Mouse (Mus musculus): Measurements from ENCODE around the gene Soat1. TPM values are rescaled to one million over a fixed set of nuclear protein-coding genes. Genes with fewer than 3 reads are reported as not detected.
"Not testable (repeated sequence)": the region's sequence is repeated elsewhere in the genome, so short reads cannot be mapped to it uniquely, and the experiment has no call there.

Soat1 gene
- total RNA-seq, 1 experiment from 2014 or later, result 142 TPM

DNA sequence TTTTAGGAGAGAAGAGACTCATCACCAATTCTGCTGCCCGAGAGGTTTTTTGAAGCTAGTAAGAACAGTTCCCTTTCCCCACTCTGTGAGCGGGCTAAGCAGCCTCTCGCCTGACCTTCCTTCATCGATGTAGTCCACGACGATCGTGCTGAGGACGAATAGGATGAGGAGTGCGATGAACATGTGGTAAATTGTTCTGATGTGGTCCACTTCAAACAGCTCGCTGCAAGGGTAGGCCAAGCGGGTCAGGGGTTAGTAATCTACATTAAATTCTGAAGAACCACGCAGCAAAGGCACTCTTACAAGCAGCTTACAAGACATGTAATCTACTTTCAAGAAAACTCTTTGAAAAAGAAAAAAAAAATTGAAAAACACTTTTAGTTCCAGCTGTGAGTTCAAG lies 31.9 kb downstream of the Soat1 start:
- ATAC-seq (replicated peaks; ENCODE audit: insufficient number of reproducible peaks, low FRiP score, low TSS enrichment, poor library complexity, severe bottlenecking), result no peak

DNA sequence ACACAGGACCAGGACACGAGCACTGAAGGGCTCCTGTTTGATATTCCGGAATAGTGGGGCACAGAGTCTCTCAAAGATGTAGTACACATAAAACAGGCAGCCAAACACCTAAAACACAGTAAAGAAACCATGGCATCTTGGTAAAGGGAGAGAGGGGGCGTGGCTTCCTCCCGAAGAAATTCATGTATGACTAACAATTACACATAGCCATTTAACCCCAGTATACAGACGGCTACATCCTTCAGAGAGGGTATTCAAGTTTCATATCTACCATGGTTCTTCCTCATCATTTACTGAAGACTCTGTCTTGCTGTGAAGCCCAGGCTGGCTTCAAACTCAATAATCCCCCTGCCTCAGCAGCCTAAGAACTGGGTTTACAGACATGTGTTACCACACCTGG lies 36.4 kb downstream of the Soat1 start:
- ATAC-seq (replicated peaks; ENCODE audit: insufficient number of reproducible peaks, low FRiP score, low TSS enrichment, poor library complexity, severe bottlenecking), result no peak

GRCm38 (mm10) chr1:156437016-156437708 lies 37.0 kb downstream of the Soat1 start:
- peak; percentile 97 for ATAC-seq (replicated peaks; ENCODE audit: insufficient number of reproducible peaks, low FRiP score, low TSS enrichment, poor library complexity, severe bottlenecking)

GRCm38 (mm10) chr1:156433497-156433896 lies 40.6 kb downstream of the Soat1 start:
- no peak for ATAC-seq (replicated peaks; ENCODE audit: insufficient number of reproducible peaks, low FRiP score, low TSS enrichment, poor library complexity, severe bottlenecking)

GRCm38 (mm10) chr1:156432498-156432897 lies 41.6 kb downstream of the Soat1 start:
- no peak for ATAC-seq (replicated peaks; ENCODE audit: insufficient number of reproducible peaks, low FRiP score, low TSS enrichment, poor library complexity, severe bottlenecking)

GRCm38 (mm10) chr1:156428434-156428833 lies 45.7 kb downstream of the Soat1 start:
- ATAC-seq (replicated peaks; ENCODE audit: insufficient number of reproducible peaks, low FRiP score, low TSS enrichment, poor library complexity, severe bottlenecking), result no peak

GRCm38 (mm10) chr1:156425746-156426145 lies 48.4 kb downstream of the Soat1 start:
- no peak for ATAC-seq (replicated peaks; ENCODE audit: insufficient number of reproducible peaks, low FRiP score, low TSS enrichment, poor library complexity, severe bottlenecking)

DNA sequence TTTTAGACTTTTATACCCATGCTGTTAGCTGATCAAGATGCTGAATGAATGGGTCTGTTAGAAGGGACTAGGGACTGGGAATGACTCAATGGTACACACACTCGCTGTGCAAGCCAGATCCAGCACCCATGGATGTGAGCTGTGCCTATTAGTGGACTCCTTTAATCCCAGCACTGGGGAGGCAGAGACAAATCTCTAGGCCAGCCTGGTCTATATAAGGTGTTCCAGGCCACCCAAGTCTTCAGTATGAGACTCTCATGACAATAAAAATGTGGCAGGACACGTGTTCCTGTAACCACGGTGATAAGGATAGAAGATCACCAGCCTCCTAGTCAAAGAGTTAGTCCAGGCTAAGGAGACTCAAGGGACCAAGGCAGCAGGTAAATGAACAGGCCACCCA lies 50.1 kb downstream of the Soat1 start:
- no peak for ATAC-seq (replicated peaks; ENCODE audit: insufficient number of reproducible peaks, low FRiP score, low TSS enrichment, poor library complexity, severe bottlenecking)

GRCm38 (mm10) chr1:156423493-156423892 lies 50.6 kb downstream of the Soat1 start:
- no peak for ATAC-seq (replicated peaks; ENCODE audit: insufficient number of reproducible peaks, low FRiP score, low TSS enrichment, poor library complexity, severe bottlenecking)

DNA sequence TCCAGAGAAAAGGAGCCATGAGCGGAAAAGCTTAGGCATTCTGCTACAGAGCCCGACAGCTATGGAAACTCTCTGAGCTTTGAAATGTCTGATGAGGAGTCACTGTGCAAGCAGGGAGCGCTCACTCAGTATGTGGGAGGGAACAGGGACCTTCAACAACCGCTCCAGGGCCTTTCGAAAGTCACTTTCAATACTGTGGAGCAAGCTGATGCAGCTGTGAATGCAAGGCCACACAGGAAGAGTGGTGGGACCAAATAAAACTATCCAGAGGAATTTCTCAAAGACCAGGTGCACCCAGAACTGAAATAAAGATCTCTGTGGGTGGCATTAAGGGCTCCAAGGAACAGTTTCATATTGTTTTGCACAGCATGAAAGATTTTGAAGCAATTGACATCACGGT lies 51.3 kb downstream of the Soat1 start:
- no peak for ATAC-seq (replicated peaks; ENCODE audit: insufficient number of reproducible peaks, low FRiP score, low TSS enrichment, poor library complexity, severe bottlenecking)

DNA sequence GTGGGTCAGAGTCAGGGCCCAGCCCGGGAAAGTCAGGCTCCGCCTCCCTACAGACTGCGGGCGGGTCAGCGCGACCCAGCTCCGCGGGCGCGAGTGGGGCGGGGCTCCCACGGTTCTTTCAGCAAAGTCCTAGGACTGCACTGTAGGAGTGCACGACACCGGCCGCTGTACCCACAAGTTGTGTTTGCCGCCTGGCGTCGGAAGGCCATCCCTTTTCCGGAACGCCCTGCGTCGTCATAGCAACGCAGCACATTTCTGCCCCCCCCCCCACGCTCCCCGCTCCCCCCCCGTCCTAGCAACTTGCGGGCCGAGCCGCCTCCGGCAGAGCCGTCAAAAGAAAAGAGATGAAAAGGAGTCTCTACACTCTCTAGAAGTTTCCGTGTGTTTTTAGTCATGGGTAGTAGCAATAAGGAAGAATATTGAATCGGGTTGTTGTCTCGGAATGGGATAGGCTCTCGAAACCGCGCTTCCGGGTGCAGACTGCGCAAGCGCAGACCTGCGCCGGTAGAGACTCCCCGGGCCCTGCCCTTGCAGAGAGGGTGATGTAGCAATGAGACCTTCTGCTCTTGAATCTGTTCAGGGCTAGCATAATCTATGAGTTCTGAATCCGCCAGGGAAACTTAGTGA lies 53.3 kb downstream of the Soat1 start, which contains the start of gene Axdnd1:
Gene Axdnd1, minus strand, starts transcription at position 489 of the 627 bp plus-strand sequence.
- ATAC-seq (replicated peaks; ENCODE audit: insufficient number of reproducible peaks, low FRiP score, low TSS enrichment, poor library complexity, severe bottlenecking), result peak; percentile 83

- peak; percentile 40; the same call in 1 of the 2 replicates for ATAC-seq (replicated peaks; ENCODE audit: insufficient number of reproducible peaks, low FRiP score, low TSS enrichment, poor library complexity, severe bottlenecking)
Measured at GRCm38 (mm10) chr1:156418170-156418569, 56.0 kb downstream of the Soat1 start.

- no peak for ATAC-seq (replicated peaks; ENCODE audit: insufficient number of reproducible peaks, low FRiP score, low TSS enrichment, poor library complexity, severe bottlenecking)
Measured at GRCm38 (mm10) chr1:156408521-156408920, 65.6 kb downstream of the Soat1 start.

- ATAC-seq (replicated peaks; ENCODE audit: insufficient number of reproducible peaks, low FRiP score, low TSS enrichment, poor library complexity, severe bottlenecking), result no peak
Measured at GRCm38 (mm10) chr1:156408004-156408403, 66.1 kb downstream of the Soat1 start.

DNA sequence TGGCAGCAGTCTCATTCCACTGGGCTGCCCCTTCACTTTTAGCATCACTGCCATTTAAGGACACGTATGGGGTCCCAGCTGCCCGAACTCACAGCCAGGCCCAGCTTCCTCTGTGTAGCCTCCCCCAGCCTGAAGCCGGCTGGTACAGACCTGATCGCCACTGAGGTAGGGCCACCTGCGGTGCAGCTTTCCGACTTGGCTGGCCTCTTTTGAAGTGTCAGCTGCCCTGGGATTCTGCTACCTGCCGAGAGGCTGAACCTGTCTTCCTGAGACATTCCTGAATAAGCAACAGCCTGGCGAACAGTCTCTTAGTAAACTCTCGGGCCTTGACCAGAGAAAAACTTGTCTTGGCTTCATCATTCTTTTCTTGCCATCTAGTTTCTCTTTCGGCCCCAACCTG lies 70.9 kb downstream of the Soat1 start:
- ATAC-seq (replicated peaks; ENCODE audit: insufficient number of reproducible peaks, low FRiP score, low TSS enrichment, poor library complexity, severe bottlenecking), result no peak

DNA sequence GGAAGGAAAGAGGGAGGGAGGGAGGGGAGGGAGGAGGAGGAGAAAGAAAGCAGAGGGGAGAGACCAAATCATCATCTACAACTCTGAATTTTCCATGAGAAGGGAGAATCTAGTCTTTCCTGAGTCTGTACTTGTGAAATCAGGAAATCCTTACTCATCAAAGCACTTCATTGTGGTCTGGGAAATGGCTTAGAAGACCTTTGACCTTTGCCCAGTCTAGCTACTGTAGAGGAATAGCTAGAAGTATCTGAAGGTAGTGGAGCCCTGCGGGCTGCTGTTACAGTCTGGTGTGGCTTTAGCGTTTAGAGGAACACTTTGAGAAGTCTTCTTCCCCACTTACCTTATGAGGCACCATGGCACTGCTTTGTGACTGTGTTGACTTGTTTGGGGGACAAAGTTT lies 71.6 kb downstream of the Soat1 start:
- no peak for ATAC-seq (replicated peaks; ENCODE audit: insufficient number of reproducible peaks, low FRiP score, low TSS enrichment, poor library complexity, severe bottlenecking)

DNA sequence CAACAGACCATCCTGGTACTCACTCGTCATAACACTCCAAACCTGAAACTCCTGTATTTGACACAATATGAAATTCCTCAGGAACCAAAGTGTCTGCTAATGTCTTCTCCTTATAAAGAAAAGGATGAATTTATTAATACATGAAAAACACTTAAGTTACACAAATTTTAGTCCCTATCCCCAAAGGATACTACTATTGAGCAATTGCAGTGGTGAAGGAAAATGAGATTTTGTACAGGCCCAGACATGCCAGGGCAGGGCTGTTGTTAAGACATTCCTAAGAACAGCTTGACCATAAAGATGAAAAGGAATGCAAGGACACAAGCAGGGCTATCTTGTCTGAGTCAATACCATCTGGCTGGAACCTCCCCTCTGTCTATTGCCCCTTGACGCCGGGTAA lies 74.0 kb downstream of the Soat1 start:
- not testable (repeated sequence) for ATAC-seq (replicated peaks; ENCODE audit: insufficient number of reproducible peaks, low FRiP score, low TSS enrichment, poor library complexity, severe bottlenecking)

DNA sequence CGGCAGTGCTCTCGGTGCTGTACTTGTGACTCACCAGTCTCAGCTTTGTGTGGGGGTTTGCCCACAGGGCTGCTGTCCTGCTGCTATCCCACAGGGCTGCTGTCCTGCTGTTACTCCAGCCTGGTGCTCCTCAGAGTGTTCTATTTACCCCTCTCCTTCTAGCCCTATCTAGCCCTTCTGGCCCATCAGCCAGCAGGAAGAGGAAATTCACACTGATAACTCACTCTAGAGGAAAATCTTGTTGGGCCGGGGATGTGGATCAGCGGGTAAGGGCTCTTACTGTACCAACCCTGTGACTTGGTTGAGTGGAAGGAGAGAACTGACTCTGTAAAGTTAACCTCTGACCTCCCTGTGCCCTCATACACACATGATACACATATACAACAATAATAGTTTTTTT lies 81.0 kb downstream of the Soat1 start:
- ATAC-seq (replicated peaks; ENCODE audit: insufficient number of reproducible peaks, low FRiP score, low TSS enrichment, poor library complexity, severe bottlenecking), result no peak

- ATAC-seq (replicated peaks; ENCODE audit: insufficient number of reproducible peaks, low FRiP score, low TSS enrichment, poor library complexity, severe bottlenecking), result no peak
Measured at GRCm38 (mm10) chr1:156386880-156387279, 87.3 kb downstream of the Soat1 start.

DNA sequence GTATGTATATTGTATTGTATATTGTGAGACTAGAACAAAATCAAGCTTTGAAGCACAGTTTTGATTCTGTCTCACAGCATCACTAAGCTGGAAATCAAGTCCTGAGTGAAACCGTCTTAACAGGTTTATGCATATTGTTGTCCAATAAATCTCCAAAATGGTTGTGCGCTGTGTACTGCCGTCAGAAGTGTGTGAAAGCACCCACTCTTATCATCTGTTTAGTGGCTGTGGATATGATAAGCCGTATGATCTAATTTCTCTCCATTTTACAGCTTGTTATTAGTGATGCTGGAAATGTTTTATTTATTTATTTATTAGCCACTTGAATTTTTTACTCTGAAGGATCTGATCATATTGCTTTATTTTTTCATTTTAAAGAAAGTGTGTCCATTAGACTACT lies 87.9 kb downstream of the Soat1 start:
- ATAC-seq (replicated peaks; ENCODE audit: insufficient number of reproducible peaks, low FRiP score, low TSS enrichment, poor library complexity, severe bottlenecking), result no peak

Measured in monocyte, adult 5-6 weeks (primary cell).